In genomic region chr5:124076559-124076958, GRCm38 (mm10) we compare ENCODE assay signal across 17 mouse cellular contexts. TPM values are rescaled to one million over a fixed set of nuclear protein-coding genes. Genes with fewer than 3 reads are reported as not detected.
A peak's percentile ranks its signal among the peaks of the same experiment; 100 is the strongest.
DNase-seq lines count a peak whose midpoint lies in the region; ATAC-seq and TF ChIP-seq lines count a peak whose summit lies in the region.
"Had no signal": no experiment of that assay in that cellular context is flagged by ENCODE, and none has a peak within 500 bp of the region (broad histone marks: within the 10 kb centered on the region; RNA-seq: fewer than 3 reads in every experiment).

No protein-coding gene starts in this region.

- no peaks in the 10 kb centered on the region for H3K79me2 ChIP-seq in liver, adult 2 months (ENCODE audit: control insufficient read depth, insufficient read depth, low read length)

- no peaks in the 10 kb centered on the region for H3K27me3 ChIP-seq in liver, adult 2 months (ENCODE audit: control insufficient read depth, insufficient read depth, low read length)
- no peaks in the 10 kb centered on the region for H3K27me3 ChIP-seq in stomach, embryonic 15.5 days (replicated peaks)
- H3K27me3 ChIP-seq: limb, embryonic 15.5 days; neural tube, embryonic 12.5 days; Patski had no signal

- DNase-seq in kidney, postnatal 36 days = peak; percentile 24 to 25
- DNase-seq in kidney, adult 18-20 months = no peak
- DNase-seq in T-cell, adult 2 months (ENCODE audit: low spot score) = peak; percentile 8
- DNase-seq in liver, adult 2 months (ENCODE audit: extremely low read depth, low read depth, low spot score) = peak; percentile 65
- no peak for DNase-seq in right cerebral cortex, postnatal 14 days
- no peak for DNase-seq in cerebellum, adult 11-12 months
- DNase-seq in frontal cortex, postnatal 36 days (ENCODE audit: low spot score in 2 of 2) = no peak
- DNase-seq: adrenal gland, postnatal 25 days; cerebellum, postnatal 14 days; heart, postnatal 10 days; spleen, adult 18-20 months had no signal

- H3K4me1 ChIP-seq in liver, adult 2 months (ENCODE audit: control insufficient read depth, insufficient read depth, low read length) = no peaks in the 10 kb centered on the region
- H3K4me1 ChIP-seq in stomach, embryonic 15.5 days = peaks cover 29% of the 10 kb centered on the region

- no peak overlapping the region for H3K9ac ChIP-seq in liver, adult 2 months (ENCODE audit: low read depth, low read length)
- H3K9ac ChIP-seq in stomach, embryonic 15.5 days = no peak overlapping the region
- H3K9ac ChIP-seq: limb, embryonic 15.5 days; neural tube, embryonic 12.5 days had no signal

- ATAC-seq in stomach, embryonic 15.5 days (ENCODE audit: insufficient read depth, low FRiP score, low read depth) = peak; percentile 72
- ATAC-seq: midbrain, embryonic 16.5 days; Patski had no signal

- TF ChIP-seq CTCF in liver, adult 2 months (IDR thresholded peaks at IDR 0.05; ENCODE audit: low read depth, low read length) = no peak

- no peaks in the 10 kb centered on the region for H3K36me3 ChIP-seq in liver, adult 2 months (ENCODE audit: control insufficient read depth, insufficient read depth, low read length)
- H3K36me3 ChIP-seq in stomach, embryonic 15.5 days = no peaks in the 10 kb centered on the region
- H3K36me3 ChIP-seq: embryonic facial prominence, embryonic 10.5 days; limb, embryonic 15.5 days; neural tube, embryonic 12.5 days had no signal

- H3K9me3 ChIP-seq in stomach, embryonic 15.5 days = no peaks in the 10 kb centered on the region
- H3K9me3 ChIP-seq: embryonic facial prominence, embryonic 10.5 days; limb, embryonic 15.5 days; neural tube, embryonic 12.5 days had no signal

- no peak overlapping the region for H3K27ac ChIP-seq in liver, adult 2 months (replicated peaks; ENCODE audit: insufficient read depth, low read depth, low read length)
- H3K27ac ChIP-seq in stomach, embryonic 15.5 days = peak overlapping the region; percentile 67
- H3K27ac ChIP-seq: embryonic facial prominence, embryonic 10.5 days; limb, embryonic 15.5 days; neural tube, embryonic 12.5 days had no signal

- 38% methylated on average over 9 of the region's 9 CpGs for WGBS in liver, adult 2 months
- 45% methylated on average over 9 of the region's 9 CpGs for WGBS in stomach, embryonic 15.5 days

- no peak overlapping the region for H3K4me2 ChIP-seq in stomach, embryonic 15.5 days
- H3K4me2 ChIP-seq: limb, embryonic 15.5 days; neural tube, embryonic 12.5 days had no signal

- no peak overlapping the region for H3K4me3 ChIP-seq in liver, adult 2 months (ENCODE audit: insufficient read depth, low read depth, low read length)
- no peak overlapping the region for H3K4me3 ChIP-seq in stomach, embryonic 15.5 days (replicated peaks)
- H3K4me3 ChIP-seq: embryonic facial prominence, embryonic 10.5 days; limb, embryonic 15.5 days; neural tube, embryonic 12.5 days had no signal

- no peak for TF ChIP-seq POLR2A in liver, adult 2 months (IDR thresholded peaks at IDR 0.05; ENCODE audit: extremely low read depth, insufficient read depth, low read length)

RNA-seq across cellular contexts. Expression of gene Abcb9, which starts 19.0 kb away (rescaled TPM):
- 0.74 and 0.87 TPM in 2 replicates for total RNA-seq in liver, adult 2 months (2014; rRNA removed)
- 2.4 and 2.5 TPM in 2 replicates for polyA plus RNA-seq in liver, adult 2 months (2012; rRNA removed)
- polyA plus RNA-seq in stomach, embryonic 15.5 days (2015; fragmentation: Nextera tagmentation; extraction: Ambion mirVana) = 3.4 TPM in 2 replicates

RNA-seq across cellular contexts. Expression of gene Ogfod2, which starts 35.5 kb away (rescaled TPM):
- 38.5 and 46.6 TPM in 2 replicates for total RNA-seq in liver, adult 2 months (2014; rRNA removed)
- polyA plus RNA-seq in liver, adult 2 months (2012; rRNA removed) = 65.3 and 74.6 TPM in 2 replicates
- 24.2 and 25.7 TPM in 2 replicates for polyA plus RNA-seq in stomach, embryonic 15.5 days (2015; fragmentation: Nextera tagmentation; extraction: Ambion mirVana)

RNA-seq across cellular contexts. Expression of gene Arl6ip4, which starts 39.3 kb away (rescaled TPM):
- 18.0 and 19.3 TPM in 2 replicates for total RNA-seq in liver, adult 2 months (2014; rRNA removed)
- 23.6 and 26.2 TPM in 2 replicates for polyA plus RNA-seq in liver, adult 2 months (2012; rRNA removed)
- polyA plus RNA-seq in stomach, embryonic 15.5 days (2015; fragmentation: Nextera tagmentation; extraction: Ambion mirVana) = 101 and 102 TPM in 2 replicates

RNA-seq across cellular contexts. Expression of gene Vps37b, which starts 44.5 kb away (rescaled TPM):
- 4.4 and 6.2 TPM in 2 replicates for total RNA-seq in liver, adult 2 months (2014; rRNA removed)
- 27.3 and 31.4 TPM in 2 replicates for polyA plus RNA-seq in liver, adult 2 months (2012; rRNA removed)
- 36.2 and 37.1 TPM in 2 replicates for polyA plus RNA-seq in stomach, embryonic 15.5 days (2015; fragmentation: Nextera tagmentation; extraction: Ambion mirVana)

Comparison
In these comparisons a context has a peak if more than half of its experiments do, and no peak if none do; other contexts are left out.
1. DNase-seq: peak in kidney, postnatal 36 days (2 of 2), T-cell, adult 2 months (single experiment) and liver, adult 2 months (single experiment); none in kidney, adult 18-20 months (single experiment), right cerebral cortex, postnatal 14 days (single experiment), cerebellum, adult 11-12 months (single experiment) and frontal cortex, postnatal 36 days (0 of 2).